Mouse (Mus musculus) MEL (cell line): ENCODE measurements around the gene Slc25a21.

ENCODE experiments used
- CTCF ChIP-seq, 3 experiments: IDR thresholded peaks in 2 of 3; conservative IDR thresholded peaks in 1 of 3; 2 replicates each; pipeline ENCODE4 v1.5.1; 2011 to 2012; ENCODE audit warnings: low read length in 3 of 3, low read depth in 2 of 3, mild to moderate bottlenecking in 2 of 3, improper control_type of control experiment in 1 of 3, inconsistent platforms in 1 of 3, mixed read lengths in 1 of 3, moderate library complexity in 1 of 3; ENCODE audit not compliant: control insufficient read depth in 1 of 3, insufficient read depth in 1 of 3, poor library complexity in 1 of 3, severe bottlenecking in 1 of 3
- EP300 ChIP-seq, 2 experiments: IDR thresholded peaks; 2 replicates each; pipeline ENCODE4 v1.6.1; 2011; ENCODE audit warnings: improper control_type of control experiment in 2 of 2, low read length in 2 of 2, low read depth in 1 of 2, mild to moderate bottlenecking in 1 of 2
- JUND ChIP-seq: IDR thresholded peaks from 2 replicates; pipeline ENCODE4 v1.6.1; 2011; ENCODE audit warnings: low read depth, mild to moderate bottlenecking, improper control_type of control experiment, low read length

DNA sequence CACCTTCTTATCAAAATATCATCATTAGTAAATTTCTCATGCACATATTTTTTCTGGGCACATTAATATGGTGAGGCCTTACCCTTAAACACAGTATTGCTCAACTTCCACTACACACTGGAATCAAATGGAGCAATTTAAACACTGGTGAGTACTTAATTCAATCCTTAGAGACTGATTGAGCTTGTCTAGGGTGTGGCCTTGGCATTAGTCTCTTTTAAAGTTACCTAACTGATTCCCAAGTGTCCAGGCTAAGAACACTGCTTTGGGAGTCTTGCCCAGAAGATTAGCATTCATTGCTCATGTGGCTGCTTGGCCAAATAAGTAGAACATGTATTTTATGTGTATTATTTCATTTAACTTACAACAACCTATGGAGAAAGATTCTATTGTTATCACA is 18.5 kb downstream of the Slc25a21 start:
- no peak for TF ChIP-seq CTCF (IDR thresholded peaks at IDR 0.05 in 2 of 3, conservative IDR thresholded peaks at IDR 0.05 in 1 of 3; ENCODE audit: control insufficient read depth in 1 of 3, insufficient read depth in 1 of 3, low read depth in 2 of 3, low read length in 3 of 3, poor library complexity in 1 of 3, severe bottlenecking in 1 of 3)
- TF ChIP-seq EP300 (IDR thresholded peaks at IDR 0.05; ENCODE audit: low read depth in 1 of 2, low read length in 2 of 2): no peak
- no peak for TF ChIP-seq JUND
